Mouse (Mus musculus) embryonic facial prominence, embryonic 15.5 days (tissue): ENCODE results near the gene Depp1. TPM values are rescaled to one million over a fixed set of nuclear protein-coding genes. Genes with fewer than 3 reads are reported as not detected.

Source experiments
- ATAC-seq: fragments of 200-750 bp; cut with Nextera tagmentation; 2 replicates; pipeline ENCODE4 v1.8.0; 2017; ENCODE audit warnings: low read depth, moderate TSS enrichment; ENCODE audit not compliant: insufficient number of reproducible peaks, low FRiP score, low TSS enrichment
- H3K27ac ChIP-seq: fragments of 300-500 bp; sonication (generic); replicated peaks from 2 replicates; pipeline ENCODE4 v1.5.1; 2015; ENCODE audit warnings: mild to moderate bottlenecking, inconsistent platforms
- H3K27me3 ChIP-seq: fragments of 300-500 bp; sonication (generic); 2 replicates; pipeline ENCODE4 v1.6.1; 2015; ENCODE audit warnings: inconsistent platforms
- H3K36me3 ChIP-seq: fragments of 300-500 bp; sonication (generic); 2 replicates; pipeline ENCODE4 v1.6.1; 2015; ENCODE audit warnings: mild to moderate bottlenecking, inconsistent platforms
- H3K4me1 ChIP-seq: fragments of 300-500 bp; sonication (generic); 2 replicates; pipeline ENCODE4 v1.6.1; 2015; ENCODE audit warnings: inconsistent platforms
- H3K4me2 ChIP-seq: fragments of 300-500 bp; sonication (generic); replicated peaks from 2 replicates; pipeline ENCODE4 v1.6.1; 2015; ENCODE audit warnings: mild to moderate bottlenecking, inconsistent platforms
- H3K4me3 ChIP-seq: fragments of 300-500 bp; sonication (generic); replicated peaks from 2 replicates; pipeline ENCODE4 v1.5.1; 2015; ENCODE audit warnings: mild to moderate bottlenecking, inconsistent platforms
- H3K9ac ChIP-seq: fragments of 300-500 bp; sonication (generic); 2 replicates; pipeline ENCODE4 v1.6.1; 2015; ENCODE audit warnings: inconsistent platforms
- H3K9me3 ChIP-seq: fragments of 300-500 bp; sonication (generic); replicated peaks from 2 replicates; pipeline ENCODE4 v1.6.1; 2016; ENCODE audit warnings: inconsistent platforms
- WGBS: fragments of 180-500 bp; shearing (Covaris S2); methylation state at CpG from one replicate; pipeline ENCODE4 v1.1.7; 2015; 5-methylcytosine and 5-hydroxymethylcytosine counted together
- microRNA-seq: library from miRNA; unstranded; fragments of <30 nt; microRNA quantifications from one replicate; pipeline ENCODE4, GENCODE M21; 2016; ENCODE audit warnings: borderline number of aligned reads
- polyA plus RNA-seq: library from polyadenylated mRNA; unstranded; fragments of >200 nt; fragmentation: Nextera tagmentation; extraction: Ambion mirVana; gene quantifications from 2 replicates; pipeline ENCODE4 v1.2.1, GENCODE M21; 2015

Gene Depp1
- polyA plus RNA-seq, 1 experiment from 2014 or later: 31.0 TPM

DNA sequence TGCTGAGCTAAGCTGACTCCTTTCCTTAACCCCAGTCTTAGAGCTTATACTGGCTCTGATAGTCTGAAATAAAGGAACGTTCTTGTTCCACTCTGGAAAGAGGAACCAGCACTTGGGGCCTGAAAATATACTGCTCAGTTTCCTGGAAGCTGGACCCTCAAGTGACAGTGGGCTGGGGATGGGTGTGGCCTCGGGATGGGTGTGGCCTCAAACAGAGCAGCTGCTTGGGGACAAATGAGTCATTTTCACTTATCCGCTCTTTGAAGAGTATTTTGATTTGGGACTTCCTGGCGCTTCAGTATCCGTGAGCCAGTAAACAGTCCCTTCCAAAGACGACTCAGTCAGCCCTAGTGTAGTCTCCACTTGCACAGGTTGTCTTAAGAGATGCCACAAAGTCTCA is 31.9 kb downstream of the Depp1 start:
- no peak for ATAC-seq

DNA sequence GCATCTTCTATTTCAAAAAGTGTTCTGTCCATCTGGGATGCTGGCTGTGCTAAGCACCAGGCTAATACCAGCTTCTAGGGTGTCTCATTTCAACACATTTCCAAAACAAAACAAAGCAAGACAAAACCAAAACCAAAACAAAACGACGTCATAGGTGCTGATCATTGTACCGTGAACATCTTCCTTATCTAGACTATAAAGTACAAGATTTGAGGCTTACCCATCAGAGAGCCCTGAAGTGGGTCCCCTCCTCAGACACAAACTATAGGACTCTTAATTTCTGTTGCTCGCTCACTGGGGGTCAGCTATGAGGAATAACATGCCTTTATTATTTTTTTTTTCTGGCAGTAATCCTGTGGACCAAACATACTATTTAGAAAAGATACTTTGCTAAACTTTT is 43.2 kb downstream of the Depp1 start:
- WGBS: 69% methylated on average over 4 of the region's 4 CpGs
- H3K36me3 ChIP-seq: no peaks in the 10 kb centered on the region
- no peak for ATAC-seq
- no peaks in the 10 kb centered on the region for H3K9me3 ChIP-seq
- no peak overlapping the region for H3K9ac ChIP-seq
- H3K27me3 ChIP-seq: no peaks in the 10 kb centered on the region
- no peak overlapping the region for H3K4me3 ChIP-seq
- no peak overlapping the region for H3K27ac ChIP-seq
- H3K4me1 ChIP-seq: no peaks in the 10 kb centered on the region
- H3K4me2 ChIP-seq: no peak overlapping the region

More for the DNA sequence above, 31.9 kb downstream of the Depp1 start:
- WGBS: 32% methylated on average over 6 of the region's 6 CpGs
- H3K4me2 ChIP-seq: no peak overlapping the region
- H3K4me1 ChIP-seq: no peaks in the 10 kb centered on the region
- no peak overlapping the region for H3K4me3 ChIP-seq
- no peaks in the 10 kb centered on the region for H3K36me3 ChIP-seq
- H3K9ac ChIP-seq: no peak overlapping the region
- H3K27me3 ChIP-seq: no peaks in the 10 kb centered on the region
- no peak overlapping the region for H3K27ac ChIP-seq
- no peaks in the 10 kb centered on the region for H3K9me3 ChIP-seq

DNA sequence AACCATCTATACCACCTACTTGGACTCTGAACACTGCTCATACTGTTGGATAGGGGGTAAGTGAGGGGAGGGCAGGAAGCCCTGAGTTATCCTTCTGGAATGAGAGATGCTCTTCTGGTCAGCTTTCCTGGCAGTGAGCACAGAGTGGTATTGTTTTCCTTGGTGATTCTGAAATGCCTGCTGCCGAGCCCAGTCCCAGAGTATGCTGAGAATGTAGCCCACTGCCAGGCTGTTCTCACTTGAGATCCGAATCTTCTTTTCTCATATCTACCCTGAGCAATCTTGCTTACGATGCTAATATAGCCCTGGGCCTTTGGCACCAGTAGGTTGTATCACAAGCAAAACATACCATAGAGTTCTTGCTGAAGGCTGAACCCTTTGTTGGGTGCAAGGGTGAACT is 43.9 kb downstream of the Depp1 start:
- no peak overlapping the region for H3K27ac ChIP-seq
- H3K9ac ChIP-seq: no peak overlapping the region
- WGBS: 52% methylated on average over 3 of the region's 3 CpGs
- H3K4me1 ChIP-seq: no peaks in the 10 kb centered on the region
- no peaks in the 10 kb centered on the region for H3K9me3 ChIP-seq
- no peak overlapping the region for H3K4me3 ChIP-seq
- no peaks in the 10 kb centered on the region for H3K36me3 ChIP-seq
- no peaks in the 10 kb centered on the region for H3K27me3 ChIP-seq
- H3K4me2 ChIP-seq: no peak overlapping the region
- ATAC-seq: no peak

DNA sequence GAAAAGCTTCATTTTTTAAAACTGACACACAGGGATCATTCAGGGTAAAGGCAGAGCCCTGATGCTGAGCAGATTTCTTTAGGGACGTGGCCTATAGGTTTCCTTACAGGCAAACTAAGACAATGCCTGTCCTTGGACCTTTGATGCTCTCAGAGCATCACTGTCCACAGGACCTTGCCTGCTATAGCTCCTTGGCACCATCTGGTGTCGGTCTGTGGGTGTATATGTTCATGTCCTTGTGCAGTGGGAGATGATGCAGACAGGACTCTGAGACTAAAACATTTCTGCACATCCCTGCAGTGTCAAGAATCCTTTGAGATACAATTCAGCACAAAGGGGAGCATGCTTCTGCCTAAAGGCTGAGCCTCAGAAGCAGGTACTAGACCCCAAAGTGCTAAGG is 47.0 kb downstream of the Depp1 start:
- no peak overlapping the region for H3K4me3 ChIP-seq
- H3K27me3 ChIP-seq: no peaks in the 10 kb centered on the region
- no peak for ATAC-seq
- 58% methylated on average over 2 of the region's 2 CpGs for WGBS
- H3K27ac ChIP-seq: no peak overlapping the region
- no peak overlapping the region for H3K9ac ChIP-seq
- no peak overlapping the region for H3K4me2 ChIP-seq
- no peaks in the 10 kb centered on the region for H3K36me3 ChIP-seq
- H3K4me1 ChIP-seq: no peaks in the 10 kb centered on the region
- H3K9me3 ChIP-seq: no peaks in the 10 kb centered on the region

DNA sequence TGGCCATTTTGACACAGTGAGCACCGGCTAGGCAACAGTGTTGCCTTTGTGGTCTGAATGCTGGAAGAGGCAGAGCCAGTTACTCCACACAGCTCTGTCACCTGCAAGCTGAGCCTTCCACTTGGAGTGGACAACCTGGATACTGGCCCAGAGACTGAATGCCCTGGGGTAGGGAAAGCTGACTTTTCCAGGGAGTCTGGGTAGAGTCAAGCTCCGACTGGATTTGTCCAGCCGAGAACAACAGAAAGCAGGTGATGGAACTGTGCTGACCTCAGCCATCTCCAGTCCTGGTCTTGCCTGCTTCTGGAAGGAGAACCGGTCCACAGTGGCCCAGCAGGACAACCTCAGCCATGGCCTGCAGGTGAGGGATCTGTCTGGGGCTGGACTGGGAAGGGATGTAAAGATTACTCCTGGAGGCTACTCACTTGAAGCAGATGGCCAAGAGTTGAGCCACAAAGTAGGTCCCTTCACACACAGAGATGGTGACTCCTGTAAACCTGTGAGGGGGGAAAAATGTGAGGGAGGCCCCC is 47.6 kb downstream of the Depp1 start:
- Histone ChIP-seq H3K9ac (no peak overlapping the region), H3K9me3 (no peaks in the 10 kb centered on the region), H3K4me2 (no peak overlapping the region), H3K27me3 (no peaks in the 10 kb centered on the region), H3K4me3 (no peak overlapping the region), H3K4me1 (no peaks in the 10 kb centered on the region), H3K36me3 (no peaks in the 10 kb centered on the region), H3K27ac (no peak overlapping the region)
- no peak for ATAC-seq
- WGBS: 85% methylated on average over 4 of the region's 4 CpGs

DNA sequence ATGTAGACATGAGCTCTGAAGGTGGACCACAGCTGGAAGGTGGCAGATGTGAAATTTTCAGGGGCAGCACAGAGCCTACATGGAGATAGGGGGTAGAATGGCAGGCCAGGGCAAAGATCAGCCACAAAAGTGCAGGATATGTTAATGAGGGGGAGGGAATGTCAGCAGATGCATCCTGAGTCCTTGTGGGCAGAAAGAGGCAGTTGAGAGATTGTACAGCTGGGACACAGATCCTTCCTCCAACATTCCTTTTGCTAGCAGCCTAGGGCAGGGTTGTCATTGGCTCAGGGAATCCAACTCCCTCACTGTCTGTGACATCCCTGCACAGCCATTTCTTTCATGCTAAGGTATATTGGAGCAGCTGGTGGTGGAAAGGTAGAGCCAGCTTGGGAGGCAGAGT is 50.4 kb downstream of the Depp1 start:
- Histone ChIP-seq H3K9me3 (no peaks in the 10 kb centered on the region), H3K9ac (no peak overlapping the region), H3K4me1 (no peaks in the 10 kb centered on the region), H3K27me3 (no peaks in the 10 kb centered on the region), H3K36me3 (no peaks in the 10 kb centered on the region), H3K4me2 (no peak overlapping the region), H3K27ac (no peak overlapping the region), H3K4me3 (no peak overlapping the region)
- ATAC-seq: no peak

Small RNA genes within 50 kb of the gene (microRNA-seq; reads per million reads assigned to microRNA genes)
- not detected for gene Mir7043

Other genes starting within 250 kb of the Depp1 start
- gene Alox5, start 189.4 kb upstream of the Depp1 start, polyA plus RNA-seq: 2.3 TPM in 2 replicates
- not detected in 2 replicates for gene Olfr211, start 161.5 kb upstream of the Depp1 start, polyA plus RNA-seq
- not detected in 2 replicates for gene Olfr212, start 144.1 kb upstream of the Depp1 start, polyA plus RNA-seq
- gene Olfr213, start 112.2 kb upstream of the Depp1 start, polyA plus RNA-seq: not detected in 2 replicates
- 0.31 and 1.2 TPM in 2 replicates for gene Gm5580, start 99.5 kb upstream of the Depp1 start, polyA plus RNA-seq
- gene Olfr214, start 96.4 kb upstream of the Depp1 start, polyA plus RNA-seq: not detected in 2 replicates
- not detected in 2 replicates for gene Olfr215, start 66.4 kb upstream of the Depp1 start, polyA plus RNA-seq
- 138 and 139 TPM in 2 replicates for gene Zfp422, start 21.6 kb upstream of the Depp1 start, polyA plus RNA-seq
- 14.1 and 14.8 TPM in 2 replicates for gene Rassf4, start 23.3 kb downstream of the Depp1 start, polyA plus RNA-seq
- 0.05 and 0.15 TPM in 2 replicates for gene Tmem72, start 66.3 kb downstream of the Depp1 start, polyA plus RNA-seq